ENCODE assay signal across 11 mouse cellular contexts in the genomic region with DNA sequence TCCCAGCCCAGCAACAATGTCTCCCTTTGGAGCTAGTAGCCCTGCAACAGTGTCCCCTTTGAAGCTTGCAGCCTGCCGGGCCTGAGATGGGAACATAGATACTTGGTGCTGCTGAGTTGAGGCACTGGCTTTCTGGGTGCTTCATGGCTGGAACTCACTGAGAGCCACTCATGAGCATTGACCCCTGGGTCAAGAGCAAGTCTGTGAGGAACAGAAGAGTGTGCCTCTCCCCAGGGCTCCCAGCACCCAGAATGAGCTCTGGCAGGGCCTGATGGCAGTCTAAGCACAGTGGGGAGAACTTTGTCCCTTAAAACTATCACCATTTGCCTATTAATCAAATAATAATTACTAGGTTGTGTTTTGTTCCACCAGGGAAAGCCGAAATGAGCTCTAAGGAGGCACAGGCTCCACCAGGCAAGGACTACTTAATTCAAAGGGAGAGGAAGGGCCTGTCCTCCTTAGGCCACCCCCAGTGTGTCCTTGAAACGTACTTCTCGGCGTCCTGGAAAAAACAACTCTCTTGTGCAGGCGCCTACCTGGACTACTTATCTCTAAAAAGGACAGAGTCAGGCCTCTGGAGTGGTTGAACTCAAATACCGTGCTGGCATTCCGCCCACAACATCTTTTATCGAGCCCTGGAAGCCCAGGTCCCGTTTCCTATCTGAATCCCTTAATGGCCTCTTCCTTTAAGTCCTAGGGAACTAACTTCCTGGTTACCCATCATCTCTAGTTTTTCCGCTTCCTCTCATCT. TPM values are rescaled to one million over a fixed set of nuclear protein-coding genes. Genes with fewer than 3 reads are reported as not detected.
DNase-seq lines count a peak whose midpoint lies in the region; ATAC-seq and TF ChIP-seq lines count a peak whose summit lies in the region.
"Had no signal": no experiment of that assay in that cellular context is flagged by ENCODE, and none has a peak within 500 bp of the region (broad histone marks: within the 10 kb centered on the region; RNA-seq: fewer than 3 reads in every experiment).

No protein-coding gene starts in this region.

- H3K9me3 ChIP-seq in kidney, embryonic 14.5 days (ENCODE audit: control insufficient read depth, low read length): no peaks in the 10 kb centered on the region
- no peaks in the 10 kb centered on the region for H3K9me3 ChIP-seq in kidney, postnatal 0 days (replicated peaks; ENCODE audit: low read length)
- H3K9me3 ChIP-seq: limb, embryonic 13.5 days had no signal

- peaks cover 77% of the 10 kb centered on the region for H3K79me2 ChIP-seq in myocyte (ENCODE audit: control insufficient read depth, insufficient read depth)

- H3K4me3 ChIP-seq in kidney, embryonic 14.5 days (ENCODE audit: low read length): no peak overlapping the region
- H3K4me3 ChIP-seq in kidney, postnatal 0 days (replicated peaks; ENCODE audit: low read depth, low read length): no peak overlapping the region
- no peak overlapping the region for H3K4me3 ChIP-seq in myocyte
- H3K4me3 ChIP-seq: limb, embryonic 13.5 days had no signal

- no peaks in the 10 kb centered on the region for H3K27me3 ChIP-seq in kidney, embryonic 14.5 days (ENCODE audit: control insufficient read depth, insufficient read depth, low read length)
- no peaks in the 10 kb centered on the region for H3K27me3 ChIP-seq in kidney, postnatal 0 days (ENCODE audit: insufficient read depth, low read length)
- H3K27me3 ChIP-seq in myocyte (ENCODE audit: control insufficient read depth, insufficient read depth, insufficient read length): no peaks in the 10 kb centered on the region
- H3K27me3 ChIP-seq: limb, embryonic 13.5 days had no signal

- no peaks in the 10 kb centered on the region for H3K36me3 ChIP-seq in kidney, embryonic 14.5 days (ENCODE audit: control insufficient read depth, insufficient read depth, low read length)
- H3K36me3 ChIP-seq in kidney, postnatal 0 days (ENCODE audit: insufficient read depth, low read length): no peaks in the 10 kb centered on the region
- no peaks in the 10 kb centered on the region for H3K36me3 ChIP-seq in myocyte (ENCODE audit: control insufficient read depth, insufficient read depth)
- H3K36me3 ChIP-seq: limb, embryonic 13.5 days had no signal

- no peak overlapping the region for H3K4me2 ChIP-seq in kidney, embryonic 14.5 days (replicated peaks; ENCODE audit: low read depth, low read length)
- H3K4me2 ChIP-seq in kidney, postnatal 0 days (ENCODE audit: low read length): no peak overlapping the region
- H3K4me2 ChIP-seq in myocyte (ENCODE audit: low read depth): peak overlapping the region; percentile 5
- H3K4me2 ChIP-seq: limb, embryonic 13.5 days had no signal

- no peak for ATAC-seq in kidney, embryonic 14.5 days (ENCODE audit: low FRiP score, low TSS enrichment)
- ATAC-seq in kidney, postnatal 0 days (replicated peaks; ENCODE audit: low FRiP score, low read depth): no peak

- H3K9ac ChIP-seq in kidney, embryonic 14.5 days (ENCODE audit: low read depth, low read length): no peak overlapping the region
- H3K9ac ChIP-seq in kidney, postnatal 0 days (ENCODE audit: low read depth, low read length): no peak overlapping the region
- H3K9ac ChIP-seq: limb, embryonic 13.5 days had no signal

- no peak overlapping the region for H3ac ChIP-seq in myocyte (ENCODE audit: control insufficient read depth, insufficient read length)

- peaks cover 21% of the 10 kb centered on the region for H3K4me1 ChIP-seq in kidney, embryonic 14.5 days (ENCODE audit: control insufficient read depth, insufficient read depth, low read length)
- peaks cover 36% of the 10 kb centered on the region for H3K4me1 ChIP-seq in kidney, postnatal 0 days (replicated peaks; ENCODE audit: insufficient read depth, low read length)

- TF ChIP-seq POLR2A in myocyte (IDR thresholded peaks at IDR 0.05; ENCODE audit: insufficient read length, low read depth): no peak

- 67% methylated on average over 11 of the region's 11 CpGs for WGBS in kidney, embryonic 14.5 days
- 64% methylated on average over 11 of the region's 11 CpGs for WGBS in kidney, postnatal 0 days

- DNase-seq in adrenal gland, postnatal 14 days: peak; percentile 29
- DNase-seq in adrenal gland, postnatal 25 days: no peak
- DNase-seq in kidney, adult 18-20 months: peak; percentile 51
- no peak for DNase-seq in kidney, postnatal 0 days (ENCODE audit: low spot score)
- DNase-seq in ovary, postnatal 10 days (ENCODE audit: low spot score): no peak
- DNase-seq in frontal cortex, postnatal 25 days (ENCODE audit: low spot score in 2 of 2): no peak
- DNase-seq: cerebellum, adult 9-10 months; gastrocnemius, postnatal 14 days had no signal

- no peak overlapping the region for H3K27ac ChIP-seq in kidney, embryonic 14.5 days (ENCODE audit: low read depth, low read length)
- H3K27ac ChIP-seq in kidney, postnatal 0 days: peak overlapping the region; percentile 58
- H3K27ac ChIP-seq: limb, embryonic 13.5 days had no signal

- TF ChIP-seq CTCF in kidney, postnatal 0 days (IDR thresholded peaks at IDR 0.05; ENCODE audit: low read depth): no peak

TF ChIP-seq in myocyte, 11 proteins besides CTCF, POLR2A, EP300 and RAD21:
- TF ChIP-seq SRF (IDR thresholded peaks at IDR 0.05; ENCODE audit: control insufficient read depth, insufficient read length, low read depth): no peak
- no peak for TF ChIP-seq USF1 (IDR thresholded peaks at IDR 0.05; ENCODE audit: low read depth)
- TF ChIP-seq REST (IDR thresholded peaks at IDR 0.05; ENCODE audit: insufficient read depth, insufficient read length): no peak
- no peak for TF ChIP-seq TCF3 (IDR thresholded peaks at IDR 0.05; ENCODE audit: insufficient read length, low read depth)
- no peak for TF ChIP-seq TCF12 (IDR thresholded peaks at IDR 0.05; ENCODE audit: insufficient read depth, poor library complexity, severe bottlenecking)
- TF ChIP-seq CEBPB (IDR thresholded peaks at IDR 0.05; ENCODE audit: insufficient read depth, poor library complexity, severe bottlenecking): no peak
- TF ChIP-seq MYOD1 (IDR thresholded peaks at IDR 0.05; ENCODE audit: control insufficient read depth in 1 of 3, insufficient read length in 2 of 3, low read depth in 2 of 3): no peak
- TF ChIP-seq POLR2AphosphoS2 (IDR thresholded peaks at IDR 0.05; ENCODE audit: insufficient read length, low read depth): no peak
- TF ChIP-seq E2F4 (IDR thresholded peaks at IDR 0.05; ENCODE audit: insufficient read depth): no peak
- no peak for TF ChIP-seq MYOG (IDR thresholded peaks at IDR 0.05; ENCODE audit: control insufficient read depth in 1 of 3, insufficient read depth in 1 of 3, insufficient read length in 2 of 3, low read depth in 2 of 3)
- TF ChIP-seq MAX (IDR thresholded peaks at IDR 0.05; ENCODE audit: low read depth): no peak

RNA-seq across cellular contexts. Expression of gene Hpcal1, which starts 52.1 kb away (rescaled TPM):
- 26.8 and 33.4 TPM in 2 replicates for total RNA-seq in adrenal gland, postnatal 14 days (2021)
- total RNA-seq in adrenal gland, postnatal 25 days (2021): 14.4 and 17.2 TPM in 2 replicates
- 44.8 and 58.1 TPM in 2 replicates for polyA plus RNA-seq in kidney, embryonic 14.5 days (2014; fragmentation: Nextera tagmentation; extraction: Ambion mirVana)
- 70.6 and 71.0 TPM in 2 replicates for polyA plus RNA-seq in kidney, postnatal 0 days (2015; fragmentation: Nextera tagmentation; extraction: Ambion mirVana)
- 89.4 TPM for polyA plus RNA-seq in myocyte (2012; fragmentation: generic; extraction: Trizol)

Comparison
In these comparisons a context has a peak if more than half of its experiments do, and no peak if none do; other contexts are left out.
1. DNase-seq: peak in adrenal gland, postnatal 14 days (single experiment) and kidney, adult 18-20 months (single experiment); none in adrenal gland, postnatal 25 days (single experiment), kidney, postnatal 0 days (single experiment), ovary, postnatal 10 days (single experiment) and frontal cortex, postnatal 25 days (0 of 2).